Mouse (Mus musculus): ENCODE data around the gene Comp. TPM values are rescaled to one million over a fixed set of nuclear protein-coding genes. Genes with fewer than 3 reads are reported as not detected.

Comp gene
- 2.7 and 3.6 TPM in 2 replicates for polyA plus RNA-seq (2016; fragmentation: Nextera tagmentation; extraction: Ambion mirVana)

GRCm38 (mm10) chr8:70373397-70374317, at the start of gene Comp:
Gene Comp (plus strand): TSS chr8:70373558.
- peak within 1 kb of the TSS; percentile 39 for H3K4me3 ChIP-seq
- no peaks in the 10 kb centered on the region for H3K9me3 ChIP-seq (replicated peaks)
- peak within 1 kb of the TSS; percentile 6; the same call in 1 of the 2 replicates for H3K9ac ChIP-seq
- H3K27ac ChIP-seq (ENCODE audit: poor library complexity, severe bottlenecking), result peak within 1 kb of the TSS; percentile 65; the same call in 1 of the 2 replicates
- peaks cover 58% of the 10 kb centered on the region for H3K4me1 ChIP-seq (replicated peaks)
- ATAC-seq (ENCODE audit: insufficient number of reproducible peaks, low FRiP score), result no peak
- peak within 1 kb of the TSS; percentile 64 for H3K4me2 ChIP-seq
- WGBS, result 4% methylated on average over 47 of the region's 47 CpGs
- H3K27me3 ChIP-seq (replicated peaks), result peaks cover 73% of the 10 kb centered on the region
- H3K36me3 ChIP-seq, result no peaks in the 10 kb centered on the region

- ATAC-seq (ENCODE audit: insufficient number of reproducible peaks, low FRiP score), result no peak
- Histone ChIP-seq H3K27me3 (replicated peaks) (no peaks in the 10 kb centered on the region), H3K27ac (ENCODE audit: poor library complexity, severe bottlenecking) (no peak overlapping the region), H3K4me2 (no peak overlapping the region), H3K9me3 (replicated peaks) (peaks cover 8% of the 10 kb centered on the region; the same call in 1 of the 2 replicates), H3K9ac (no peak overlapping the region), H3K4me3 (no peak overlapping the region), H3K4me1 (replicated peaks) (no peaks in the 10 kb centered on the region), H3K36me3 (peaks cover 4% of the 10 kb centered on the region; the same call in 1 of the 2 replicates)
- WGBS, result 93% methylated on average over 3 of the region's 3 CpGs
Measured at GRCm38 (mm10) chr8:70323716-70324115, 49.6 kb upstream of the Comp start.

GRCm38 (mm10) chr8:70327512-70327911, 45.8 kb upstream of the Comp start:
- Histone ChIP-seq H3K9ac (no peak overlapping the region), H3K27ac (ENCODE audit: poor library complexity, severe bottlenecking) (peak overlapping the region; percentile 22), H3K36me3 (peaks cover 20% of the 10 kb centered on the region), H3K4me1 (replicated peaks) (peaks cover 24% of the 10 kb centered on the region), H3K4me2 (no peak overlapping the region), H3K9me3 (replicated peaks) (peaks cover 8% of the 10 kb centered on the region; the same call in 1 of the 2 replicates), H3K27me3 (replicated peaks) (peaks cover 21% of the 10 kb centered on the region), H3K4me3 (no peak overlapping the region)
- WGBS, result 75% methylated on average over 6 of the region's 6 CpGs
- ATAC-seq (ENCODE audit: insufficient number of reproducible peaks, low FRiP score), result peak; percentile 49; the same call in 1 of the 2 replicates

GRCm38 (mm10) chr8:70329124-70329834, 44.1 kb upstream of the Comp start, which contains the start of gene Gdf1:
Gene Gdf1 (plus strand): TSS chr8:70329817.
- Histone ChIP-seq H3K9ac (peak within 1 kb of the TSS; percentile 36), H3K27ac (ENCODE audit: poor library complexity, severe bottlenecking) (peak within 1 kb of the TSS; percentile 22), H3K9me3 (replicated peaks) (peaks cover 8% of the 10 kb centered on the region; the same call in 1 of the 2 replicates), H3K4me2 (peak within 1 kb of the TSS; percentile 64), H3K36me3 (peaks cover 37% of the 10 kb centered on the region), H3K4me1 (replicated peaks) (peaks cover 24% of the 10 kb centered on the region), H3K4me3 (peak within 1 kb of the TSS; percentile 33), H3K27me3 (replicated peaks) (peaks cover 21% of the 10 kb centered on the region)
- peak; percentile 53 for ATAC-seq (ENCODE audit: insufficient number of reproducible peaks, low FRiP score)
- WGBS, result 27% methylated on average over 14 of the region's 14 CpGs

GRCm38 (mm10) chr8:70329835-70330740, 43.3 kb upstream of the Comp start:
- Histone ChIP-seq H3K27me3 (replicated peaks) (peaks cover 21% of the 10 kb centered on the region), H3K9me3 (replicated peaks) (peaks cover 8% of the 10 kb centered on the region; the same call in 1 of the 2 replicates), H3K9ac (peak overlapping the region; percentile 36), H3K36me3 (peaks cover 46% of the 10 kb centered on the region), H3K4me3 (peak overlapping the region; percentile 33), H3K27ac (ENCODE audit: poor library complexity, severe bottlenecking) (no peak overlapping the region), H3K4me1 (replicated peaks) (peaks cover 24% of the 10 kb centered on the region), H3K4me2 (peak overlapping the region; percentile 64)
- ATAC-seq (ENCODE audit: insufficient number of reproducible peaks, low FRiP score), result peak; percentile 15; the same call in 1 of the 2 replicates
- WGBS, result 7% methylated on average over 45 of the region's 45 CpGs

- Histone ChIP-seq H3K9ac (peak overlapping the region; percentile 36), H3K27ac (ENCODE audit: poor library complexity, severe bottlenecking) (no peak overlapping the region), H3K4me3 (peak overlapping the region; percentile 33), H3K36me3 (peaks cover 53% of the 10 kb centered on the region), H3K4me1 (replicated peaks) (peaks cover 24% of the 10 kb centered on the region), H3K4me2 (peak overlapping the region; percentile 64), H3K27me3 (replicated peaks) (peaks cover 21% of the 10 kb centered on the region), H3K9me3 (replicated peaks) (peaks cover 8% of the 10 kb centered on the region; the same call in 1 of the 2 replicates)
- WGBS, result 36% methylated on average over 53 of the region's 53 CpGs
- ATAC-seq (ENCODE audit: insufficient number of reproducible peaks, low FRiP score), result peak; percentile 77
Measured at GRCm38 (mm10) chr8:70330741-70331364, 42.5 kb upstream of the Comp start.

GRCm38 (mm10) chr8:70331526-70331925, 41.8 kb upstream of the Comp start:
- H3K4me1 ChIP-seq (replicated peaks), result peaks cover 24% of the 10 kb centered on the region
- H3K4me3 ChIP-seq, result no peak overlapping the region
- no peak overlapping the region for H3K9ac ChIP-seq
- ATAC-seq (ENCODE audit: insufficient number of reproducible peaks, low FRiP score), result no peak
- WGBS, result 80% methylated on average over 19 of the region's 19 CpGs
- H3K27me3 ChIP-seq (replicated peaks), result peaks cover 21% of the 10 kb centered on the region
- H3K9me3 ChIP-seq (replicated peaks), result peaks cover 8% of the 10 kb centered on the region; the same call in 1 of the 2 replicates
- no peak overlapping the region for H3K4me2 ChIP-seq
- H3K36me3 ChIP-seq, result peaks cover 60% of the 10 kb centered on the region
- H3K27ac ChIP-seq (ENCODE audit: poor library complexity, severe bottlenecking), result no peak overlapping the region

- Histone ChIP-seq H3K27ac (ENCODE audit: poor library complexity, severe bottlenecking) (no peak overlapping the region), H3K9ac (no peak overlapping the region), H3K4me1 (replicated peaks) (peaks cover 24% of the 10 kb centered on the region), H3K4me2 (no peak overlapping the region), H3K4me3 (no peak overlapping the region), H3K36me3 (peaks cover 66% of the 10 kb centered on the region), H3K27me3 (replicated peaks) (peaks cover 21% of the 10 kb centered on the region), H3K9me3 (replicated peaks) (peaks cover 7% of the 10 kb centered on the region; the same call in 1 of the 2 replicates)
- ATAC-seq (ENCODE audit: insufficient number of reproducible peaks, low FRiP score), result peak; percentile 43; the same call in 1 of the 2 replicates
- 35% methylated on average over 40 of the region's 41 CpGs for WGBS
Measured at GRCm38 (mm10) chr8:70332070-70332877, 41.1 kb upstream of the Comp start.

- peaks cover 69% of the 10 kb centered on the region for H3K36me3 ChIP-seq
- H3K9ac ChIP-seq, result no peak overlapping the region
- peaks cover 24% of the 10 kb centered on the region for H3K4me1 ChIP-seq (replicated peaks)
- no peak overlapping the region for H3K4me3 ChIP-seq
- H3K4me2 ChIP-seq, result no peak overlapping the region
- H3K27ac ChIP-seq (ENCODE audit: poor library complexity, severe bottlenecking), result no peak overlapping the region
- 91% methylated on average over 6 of the region's 6 CpGs for WGBS
- H3K27me3 ChIP-seq (replicated peaks), result peaks cover 21% of the 10 kb centered on the region
- H3K9me3 ChIP-seq (replicated peaks), result 0 out of 2 replicates have a peak, but pooled peaks cover 1% of the 10 kb centered on the region
- no peak for ATAC-seq (ENCODE audit: insufficient number of reproducible peaks, low FRiP score)
Measured at GRCm38 (mm10) chr8:70332878-70333202, 40.5 kb upstream of the Comp start.
